Mouse (Mus musculus) heart, embryonic 13.5 days (tissue): Measurements from ENCODE around the gene Gimap5. TPM values are rescaled to one million over a fixed set of nuclear protein-coding genes. Genes with fewer than 3 reads are reported as not detected.

ENCODE experiments used
- ATAC-seq: fragments of 200-750 bp; cut with Nextera tagmentation; 2 replicates; pipeline ENCODE4 v1.8.0; 2017; ENCODE audit warnings: moderate TSS enrichment; ENCODE audit not compliant: insufficient number of reproducible peaks, low FRiP score, low TSS enrichment; ENCODE audit errors: extremely low read depth
- H3K27ac ChIP-seq: fragments of 300-500 bp; sonication (generic); replicated peaks from 2 replicates; pipeline ENCODE4 v1.5.1; 2015; ENCODE audit warnings: moderate library complexity, mild to moderate bottlenecking, inconsistent platforms
- H3K27me3 ChIP-seq: fragments of 300-500 bp; sonication (generic); replicated peaks from 2 replicates; pipeline ENCODE4 v1.6.1; 2015; ENCODE audit warnings: mild to moderate bottlenecking, inconsistent platforms
- H3K36me3 ChIP-seq: fragments of 300-500 bp; sonication (generic); 2 replicates; pipeline ENCODE4 v1.6.1; 2015; ENCODE audit warnings: mild to moderate bottlenecking, inconsistent platforms
- H3K4me1 ChIP-seq: fragments of 300-500 bp; sonication (generic); 2 replicates; pipeline ENCODE4 v1.6.1; 2015; ENCODE audit warnings: inconsistent platforms
- H3K4me2 ChIP-seq: fragments of 300-500 bp; sonication (generic); 2 replicates; pipeline ENCODE4 v1.6.1; 2015; ENCODE audit warnings: inconsistent platforms, mild to moderate bottlenecking, moderate library complexity
- H3K4me3 ChIP-seq: fragments of 300-500 bp; sonication (generic); 2 replicates; pipeline ENCODE4 v1.5.1; 2015; ENCODE audit warnings: moderate library complexity, mild to moderate bottlenecking, inconsistent platforms
- H3K9ac ChIP-seq: fragments of 300-500 bp; sonication (generic); 2 replicates; pipeline ENCODE4 v1.6.1; 2015; ENCODE audit warnings: inconsistent platforms, mild to moderate bottlenecking, moderate library complexity
- H3K9me3 ChIP-seq: fragments of 300-500 bp; sonication (generic); 2 replicates; pipeline ENCODE4 v1.6.1; 2016; ENCODE audit warnings: inconsistent platforms
- WGBS: fragments of 180-500 bp; shearing (Covaris S2); methylation state at CpG from one replicate; pipeline ENCODE4 v1.1.7; 2015; ENCODE audit warnings: mixed read lengths; 5-methylcytosine and 5-hydroxymethylcytosine counted together
- polyA plus RNA-seq: library from polyadenylated mRNA; unstranded; fragments of >200 nt; fragmentation: Nextera tagmentation; extraction: Ambion mirVana; gene quantifications from 2 replicates; pipeline ENCODE4 v1.2.1, GENCODE M21; 2015

The Gimap5 gene
- polyA plus RNA-seq, 1 experiment from 2014 or later: 8.2 TPM

- 62% methylated on average over 3 of the region's 3 CpGs for WGBS
Measured at GRCm38 (mm10) chr6:48740501-48741169, 5.4 kb upstream of the Gimap5 start.

GRCm38 (mm10) chr6:48741273-48741672 is 4.7 kb upstream of the Gimap5 start:
- peak overlapping the region; percentile 79 for H3K4me2 ChIP-seq
- no peak for ATAC-seq
- H3K36me3 ChIP-seq: peaks cover 3% of the 10 kb centered on the region; the same call in 1 of the 2 replicates
- WGBS: 26% methylated on average over 3 of the region's 3 CpGs
- H3K4me3 ChIP-seq: no peak overlapping the region
- no peaks in the 10 kb centered on the region for H3K9me3 ChIP-seq
- H3K27ac ChIP-seq: no peak overlapping the region
- no peak overlapping the region for H3K9ac ChIP-seq
- peaks cover 55% of the 10 kb centered on the region for H3K27me3 ChIP-seq
- H3K4me1 ChIP-seq: peaks cover 29% of the 10 kb centered on the region

More at GRCm38 (mm10) chr6:48740501-48741169, 5.4 kb upstream of the Gimap5 start:
- peaks cover 3% of the 10 kb centered on the region; the same call in 1 of the 2 replicates for H3K36me3 ChIP-seq
- H3K9ac ChIP-seq: peak overlapping the region; percentile 61
- peaks cover 27% of the 10 kb centered on the region for H3K4me1 ChIP-seq
- no peak for ATAC-seq
- H3K27ac ChIP-seq: peak overlapping the region; percentile 78
- peak overlapping the region; percentile 79 for H3K4me2 ChIP-seq
- H3K27me3 ChIP-seq: peaks cover 50% of the 10 kb centered on the region
- no peaks in the 10 kb centered on the region for H3K9me3 ChIP-seq
- peak overlapping the region; percentile 43 for H3K4me3 ChIP-seq

GRCm38 (mm10) chr6:48741711-48742206 is 4.2 kb upstream of the Gimap5 start:
- WGBS: 31% methylated on average over 9 of the region's 9 CpGs
- no peak for ATAC-seq
- H3K4me3 ChIP-seq: no peak overlapping the region

GRCm38 (mm10) chr6:48742422-48743351 is 3.3 kb upstream of the Gimap5 start:
- Histone ChIP-seq H3K4me3 (peak overlapping the region; percentile 52), H3K4me1 (peaks cover 32% of the 10 kb centered on the region), H3K27ac (no peak overlapping the region), H3K4me2 (peak overlapping the region; percentile 79), H3K36me3 (peaks cover 3% of the 10 kb centered on the region; the same call in 1 of the 2 replicates), H3K27me3 (peaks cover 55% of the 10 kb centered on the region), H3K9ac (peak overlapping the region; percentile 51), H3K9me3 (no peaks in the 10 kb centered on the region)
- ATAC-seq: no peak
- 12% methylated on average over 52 of the region's 52 CpGs for WGBS

More at GRCm38 (mm10) chr6:48741711-48742206, 4.2 kb upstream of the Gimap5 start:
- Histone ChIP-seq H3K4me2 (peak overlapping the region; percentile 79), H3K4me1 (peaks cover 29% of the 10 kb centered on the region), H3K9me3 (no peaks in the 10 kb centered on the region), H3K27ac (no peak overlapping the region), H3K36me3 (peaks cover 3% of the 10 kb centered on the region; the same call in 1 of the 2 replicates), H3K27me3 (peaks cover 55% of the 10 kb centered on the region), H3K9ac (no peak overlapping the region; the same call in 1 of the 2 replicates)

- WGBS: 46% methylated on average over 2 of the region's 2 CpGs
- Histone ChIP-seq H3K9ac (no peak overlapping the region), H3K27ac (peak overlapping the region; percentile 79), H3K9me3 (no peaks in the 10 kb centered on the region), H3K36me3 (peaks cover 3% of the 10 kb centered on the region; the same call in 1 of the 2 replicates), H3K4me2 (peak overlapping the region; percentile 50), H3K4me1 (peaks cover 32% of the 10 kb centered on the region), H3K4me3 (no peak overlapping the region), H3K27me3 (peaks cover 51% of the 10 kb centered on the region)
- no peak for ATAC-seq
Measured at GRCm38 (mm10) chr6:48745490-48745889, 507 bp upstream of the Gimap5 start.

- Histone ChIP-seq H3K27me3 (peaks cover 34% of the 10 kb centered on the region), H3K4me2 (peak overlapping the region; percentile 50), H3K9me3 (no peaks in the 10 kb centered on the region), H3K4me1 (peaks cover 15% of the 10 kb centered on the region), H3K9ac (peak overlapping the region; percentile 33; the same call in 1 of the 2 replicates), H3K27ac (peak overlapping the region; percentile 55), H3K4me3 (peak overlapping the region; percentile 31), H3K36me3 (peaks cover 3% of the 10 kb centered on the region; the same call in 1 of the 2 replicates)
- no peak for ATAC-seq
- 39% methylated on average over 7 of the region's 7 CpGs for WGBS
Measured at GRCm38 (mm10) chr6:48747091-48747966, 1.3 kb downstream of the Gimap5 start.

- ATAC-seq: no peak
- 80% methylated on average over 7 of the region's 7 CpGs for WGBS
Measured at GRCm38 (mm10) chr6:48763567-48764270, 17.7 kb downstream of the Gimap5 start.

GRCm38 (mm10) chr6:48764496-48764895 is 18.5 kb downstream of the Gimap5 start:
- H3K27me3 ChIP-seq: no peaks in the 10 kb centered on the region
- no peak for ATAC-seq
- H3K36me3 ChIP-seq: no peaks in the 10 kb centered on the region
- no peaks in the 10 kb centered on the region for H3K4me1 ChIP-seq
- no peak overlapping the region for H3K4me3 ChIP-seq
- H3K9me3 ChIP-seq: no peaks in the 10 kb centered on the region
- H3K9ac ChIP-seq: no peak overlapping the region
- H3K27ac ChIP-seq: no peak overlapping the region
- H3K4me2 ChIP-seq: no peak overlapping the region
- WGBS: 86% methylated on average over 10 of the region's 10 CpGs

More at GRCm38 (mm10) chr6:48763567-48764270, 17.7 kb downstream of the Gimap5 start:
- H3K36me3 ChIP-seq: no peaks in the 10 kb centered on the region
- H3K9ac ChIP-seq: no peak overlapping the region
- H3K4me1 ChIP-seq: no peaks in the 10 kb centered on the region
- no peaks in the 10 kb centered on the region for H3K9me3 ChIP-seq
- no peaks in the 10 kb centered on the region for H3K27me3 ChIP-seq
- no peak overlapping the region for H3K4me3 ChIP-seq
- H3K4me2 ChIP-seq: no peak overlapping the region
- H3K27ac ChIP-seq: no peak overlapping the region

GRCm38 (mm10) chr6:48768178-48768869 is 22.3 kb downstream of the Gimap5 start:
- H3K27me3 ChIP-seq: no peaks in the 10 kb centered on the region
- H3K4me1 ChIP-seq: no peaks in the 10 kb centered on the region
- no peak overlapping the region for H3K27ac ChIP-seq
- no peaks in the 10 kb centered on the region for H3K9me3 ChIP-seq
- no peak for ATAC-seq
- H3K9ac ChIP-seq: no peak overlapping the region
- H3K4me3 ChIP-seq: no peak overlapping the region
- no peaks in the 10 kb centered on the region for H3K36me3 ChIP-seq
- no peak overlapping the region for H3K4me2 ChIP-seq
- WGBS: 57% methylated on average over 9 of the region's 9 CpGs

- Histone ChIP-seq H3K4me3 (no peak overlapping the region), H3K4me2 (no peak overlapping the region), H3K27ac (no peak overlapping the region), H3K9ac (no peak overlapping the region), H3K36me3 (no peaks in the 10 kb centered on the region), H3K9me3 (no peaks in the 10 kb centered on the region), H3K27me3 (no peaks in the 10 kb centered on the region), H3K4me1 (no peaks in the 10 kb centered on the region)
- no peak for ATAC-seq
- 73% methylated on average over 3 of the region's 3 CpGs for WGBS
Measured at GRCm38 (mm10) chr6:48768933-48769332, 22.9 kb downstream of the Gimap5 start.
